Mouse (Mus musculus): ENCODE data around the gene Rgs6. TPM values are rescaled to one million over a fixed set of nuclear protein-coding genes. Genes with fewer than 3 reads are reported as not detected.

Gene Rgs6
- polyA plus RNA-seq, 1 experiment from 2014 or later = 1.5 TPM

- no peak for ATAC-seq (ENCODE audit: low FRiP score, low TSS enrichment)
- Histone ChIP-seq H3K4me1 (replicated peaks; ENCODE audit: control insufficient read depth, insufficient read depth) (no peaks in the 10 kb centered on the region), H3K36me3 (ENCODE audit: control insufficient read depth, insufficient read depth, low read length) (no peaks in the 10 kb centered on the region), H3K27ac (replicated peaks) (no peak overlapping the region), H3K9me3 (ENCODE audit: control insufficient read depth, low read length) (no peaks in the 10 kb centered on the region), H3K4me2 (replicated peaks; ENCODE audit: low read depth) (no peak overlapping the region), H3K9ac (ENCODE audit: low read length) (no peak overlapping the region), H3K27me3 (ENCODE audit: control insufficient read depth, insufficient read depth, low read length) (no peaks in the 10 kb centered on the region), H3K4me3 (ENCODE audit: low read depth, low read length) (no peak overlapping the region)
- 53% methylated on average over 2 of the region's 2 CpGs for WGBS
- no peak for DNase-seq (ENCODE audit: low spot score)
- no peak for TF ChIP-seq CTCF (IDR thresholded peaks at IDR 0.05; ENCODE audit: low read depth)
- TF ChIP-seq EP300 (optimal IDR thresholded peaks at IDR 0.05) = no peak
These were observed 554.4 kb downstream of the Rgs6 start for GRCm38 (mm10) chr12:83142507-83142906.

DNA sequence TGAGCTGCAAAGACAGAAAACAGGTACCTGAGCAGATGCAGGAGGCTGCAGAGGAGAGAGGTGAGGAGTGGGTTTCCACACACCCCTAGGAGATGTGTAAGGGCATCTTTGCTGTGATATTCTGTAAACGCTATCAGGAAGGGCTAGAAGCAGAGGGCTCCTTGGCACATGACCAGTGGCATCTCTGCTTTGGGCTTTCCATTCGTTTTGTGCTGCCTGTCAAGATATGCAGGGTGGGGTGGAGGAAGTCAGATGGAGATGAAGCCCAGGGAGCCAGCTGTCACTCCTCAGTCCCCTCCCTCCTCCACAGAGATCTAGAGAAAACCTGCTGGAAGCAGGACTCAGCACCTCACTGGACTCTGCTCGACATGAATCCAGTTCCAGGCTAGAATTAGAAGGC lies 555.0 kb downstream of the Rgs6 start:
- Histone ChIP-seq H3K36me3 (ENCODE audit: control insufficient read depth, insufficient read depth, low read length) (no peaks in the 10 kb centered on the region), H3K9ac (ENCODE audit: low read length) (no peak overlapping the region), H3K9me3 (ENCODE audit: control insufficient read depth, low read length) (no peaks in the 10 kb centered on the region), H3K27ac (replicated peaks) (no peak overlapping the region), H3K4me1 (replicated peaks; ENCODE audit: control insufficient read depth, insufficient read depth) (no peaks in the 10 kb centered on the region), H3K27me3 (ENCODE audit: control insufficient read depth, insufficient read depth, low read length) (no peaks in the 10 kb centered on the region), H3K4me2 (replicated peaks; ENCODE audit: low read depth) (no peak overlapping the region), H3K4me3 (ENCODE audit: low read depth, low read length) (no peak overlapping the region)
- ATAC-seq (ENCODE audit: low FRiP score, low TSS enrichment) = no peak
- 42% methylated on average over 3 of the region's 3 CpGs for WGBS
- DNase-seq (ENCODE audit: low spot score) = no peak
- TF ChIP-seq CTCF (IDR thresholded peaks at IDR 0.05; ENCODE audit: low read depth) (no peak), EP300 (optimal IDR thresholded peaks at IDR 0.05) (no peak)

GRCm38 (mm10) chr12:83143574-83143973 lies 555.5 kb downstream of the Rgs6 start:
- no peaks in the 10 kb centered on the region for H3K9me3 ChIP-seq (ENCODE audit: control insufficient read depth, low read length)
- H3K27ac ChIP-seq (replicated peaks) = no peak overlapping the region
- DNase-seq (ENCODE audit: low spot score) = no peak
- H3K9ac ChIP-seq (ENCODE audit: low read length) = no peak overlapping the region
- no peaks in the 10 kb centered on the region for H3K36me3 ChIP-seq (ENCODE audit: control insufficient read depth, insufficient read depth, low read length)
- ATAC-seq (ENCODE audit: low FRiP score, low TSS enrichment) = no peak
- TF ChIP-seq CTCF (IDR thresholded peaks at IDR 0.05; ENCODE audit: low read depth) (no peak), EP300 (optimal IDR thresholded peaks at IDR 0.05) (no peak)
- H3K4me1 ChIP-seq (replicated peaks; ENCODE audit: control insufficient read depth, insufficient read depth) = no peaks in the 10 kb centered on the region
- no peak overlapping the region for H3K4me2 ChIP-seq (replicated peaks; ENCODE audit: low read depth)
- no peak overlapping the region for H3K4me3 ChIP-seq (ENCODE audit: low read depth, low read length)
- H3K27me3 ChIP-seq (ENCODE audit: control insufficient read depth, insufficient read depth, low read length) = no peaks in the 10 kb centered on the region
- 83% methylated on average over 1 of the region's 1 CpGs for WGBS

GRCm38 (mm10) chr12:83145074-83145473 lies 557.0 kb downstream of the Rgs6 start:
- no peaks in the 10 kb centered on the region for H3K9me3 ChIP-seq (ENCODE audit: control insufficient read depth, low read length)
- no peak for TF ChIP-seq CTCF (IDR thresholded peaks at IDR 0.05; ENCODE audit: low read depth)
- TF ChIP-seq EP300 (optimal IDR thresholded peaks at IDR 0.05) = no peak
- no peak for DNase-seq (ENCODE audit: low spot score)
- 73% methylated on average over 3 of the region's 3 CpGs for WGBS
- H3K4me3 ChIP-seq (ENCODE audit: low read depth, low read length) = no peak overlapping the region
- H3K4me2 ChIP-seq (replicated peaks; ENCODE audit: low read depth) = no peak overlapping the region
- H3K36me3 ChIP-seq (ENCODE audit: control insufficient read depth, insufficient read depth, low read length) = no peaks in the 10 kb centered on the region
- no peak for ATAC-seq (ENCODE audit: low FRiP score, low TSS enrichment)
- no peak overlapping the region for H3K27ac ChIP-seq (replicated peaks)
- H3K9ac ChIP-seq (ENCODE audit: low read length) = no peak overlapping the region
- no peaks in the 10 kb centered on the region for H3K4me1 ChIP-seq (replicated peaks; ENCODE audit: control insufficient read depth, insufficient read depth)
- H3K27me3 ChIP-seq (ENCODE audit: control insufficient read depth, insufficient read depth, low read length) = no peaks in the 10 kb centered on the region

GRCm38 (mm10) chr12:83145902-83146301 lies 557.8 kb downstream of the Rgs6 start:
- Histone ChIP-seq H3K27me3 (ENCODE audit: control insufficient read depth, insufficient read depth, low read length) (no peaks in the 10 kb centered on the region), H3K4me1 (replicated peaks; ENCODE audit: control insufficient read depth, insufficient read depth) (no peaks in the 10 kb centered on the region), H3K4me3 (ENCODE audit: low read depth, low read length) (no peak overlapping the region), H3K36me3 (ENCODE audit: control insufficient read depth, insufficient read depth, low read length) (no peaks in the 10 kb centered on the region), H3K9me3 (ENCODE audit: control insufficient read depth, low read length) (no peaks in the 10 kb centered on the region), H3K4me2 (replicated peaks; ENCODE audit: low read depth) (no peak overlapping the region), H3K27ac (replicated peaks) (no peak overlapping the region), H3K9ac (ENCODE audit: low read length) (no peak overlapping the region)
- WGBS = 43% methylated on average over 3 of the region's 3 CpGs
- no peak for DNase-seq (ENCODE audit: low spot score)
- TF ChIP-seq EP300 (optimal IDR thresholded peaks at IDR 0.05) (no peak), CTCF (IDR thresholded peaks at IDR 0.05; ENCODE audit: low read depth) (no peak)
- ATAC-seq (ENCODE audit: low FRiP score, low TSS enrichment) = no peak

DNA sequence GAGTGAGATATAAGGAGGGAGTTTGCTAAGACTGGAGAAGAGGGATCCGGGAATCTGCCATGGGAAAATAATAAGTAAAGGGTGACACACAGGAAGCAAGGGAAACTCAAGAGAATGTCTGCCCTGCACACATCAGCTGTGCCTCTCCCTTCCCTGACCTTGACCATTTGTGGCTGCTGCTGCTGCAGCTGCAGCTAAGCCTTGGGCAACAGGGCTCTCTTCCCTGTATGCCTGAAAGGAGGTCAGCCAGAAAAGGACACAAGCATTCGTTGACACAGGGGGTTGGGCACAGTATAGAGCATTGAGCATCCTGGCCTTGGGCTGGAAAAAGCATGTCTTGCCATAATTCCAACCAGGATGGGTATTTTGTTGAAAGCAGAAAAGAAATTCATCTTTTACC lies 558.8 kb downstream of the Rgs6 start:
- no peak overlapping the region for H3K9ac ChIP-seq (ENCODE audit: low read length)
- DNase-seq (ENCODE audit: low spot score) = no peak
- H3K9me3 ChIP-seq (ENCODE audit: control insufficient read depth, low read length) = no peaks in the 10 kb centered on the region
- WGBS = 49% methylated on average over 2 of the region's 2 CpGs
- H3K4me3 ChIP-seq (ENCODE audit: low read depth, low read length) = no peak overlapping the region
- no peak overlapping the region for H3K4me2 ChIP-seq (replicated peaks; ENCODE audit: low read depth)
- H3K4me1 ChIP-seq (replicated peaks; ENCODE audit: control insufficient read depth, insufficient read depth) = no peaks in the 10 kb centered on the region
- no peak overlapping the region for H3K27ac ChIP-seq (replicated peaks)
- H3K27me3 ChIP-seq (ENCODE audit: control insufficient read depth, insufficient read depth, low read length) = no peaks in the 10 kb centered on the region
- no peaks in the 10 kb centered on the region for H3K36me3 ChIP-seq (ENCODE audit: control insufficient read depth, insufficient read depth, low read length)
- ATAC-seq (ENCODE audit: low FRiP score, low TSS enrichment) = no peak
- TF ChIP-seq EP300 (optimal IDR thresholded peaks at IDR 0.05) (no peak), CTCF (IDR thresholded peaks at IDR 0.05; ENCODE audit: low read depth) (no peak)

All from stomach, postnatal 0 days (tissue).